Mouse (Mus musculus) spleen, adult 2 months (tissue): ENCODE results near the gene Palmd.

Experiments used
- CTCF ChIP-seq: fragments of 200-500 bp; IDR thresholded peaks from 2 replicates; pipeline ENCODE4 v1.5.1; 2011; ENCODE audit warnings: mild to moderate bottlenecking, inconsistent platforms; ENCODE audit not compliant: insufficient read depth, insufficient read length, insufficient replicate concordance; ENCODE audit errors: extremely low read depth
- POLR2A ChIP-seq: fragments of 200-500 bp; IDR thresholded peaks from 2 replicates; pipeline ENCODE4 v1.6.1; 2011; ENCODE audit warnings: low read depth, low read length, inconsistent platforms

DNA sequence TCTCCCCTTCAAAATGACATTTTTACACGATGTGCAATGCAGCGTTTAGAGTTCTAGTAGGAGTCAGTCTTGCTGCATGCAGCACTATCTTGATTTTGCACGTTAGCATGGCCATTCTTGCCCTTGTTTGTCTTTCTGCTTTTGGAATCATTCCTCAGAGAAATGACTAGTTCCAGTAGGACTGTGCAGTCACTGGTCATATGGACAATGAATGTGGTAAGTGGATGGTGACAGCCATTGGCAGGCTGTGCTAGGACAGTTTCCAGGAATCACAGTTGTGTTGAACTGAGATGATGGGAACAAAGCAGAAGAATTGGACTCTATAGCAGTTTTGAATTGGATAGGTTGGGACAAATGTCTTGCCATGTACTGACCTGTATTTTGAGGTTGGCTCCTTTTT lies 53.9 kb downstream of the Palmd start:
- TF ChIP-seq POLR2A (no peak), CTCF (no peak)
